Mouse (Mus musculus) kidney, adult 18-20 months (tissue): ENCODE measurements around the gene Lep.

Source experiments
- DNase-seq: peaks from one replicate; pipeline ENCODE4 v3.0.0; 2021

The Lep gene

GRCm38 (mm10) chr6:29049926-29050325 is 10.1 kb upstream of the Lep start:
- no peak for DNase-seq

GRCm38 (mm10) chr6:29052188-29052587 is 7.8 kb upstream of the Lep start:
- DNase-seq = no peak

GRCm38 (mm10) chr6:29053181-29053580 is 6.8 kb upstream of the Lep start:
- no peak for DNase-seq

- no peak for DNase-seq
These were observed 3.6 kb upstream of the Lep start for GRCm38 (mm10) chr6:29056377-29056776.

GRCm38 (mm10) chr6:29066389-29066790 is 6.4 kb downstream of the Lep start:
- DNase-seq = no peak

- no peak for DNase-seq
These were observed 12.2 kb downstream of the Lep start for GRCm38 (mm10) chr6:29072258-29072657.

GRCm38 (mm10) chr6:29073462-29074132 is 13.6 kb downstream of the Lep start:
- no peak for DNase-seq

GRCm38 (mm10) chr6:29074133-29074469 is 14.1 kb downstream of the Lep start:
- no peak for DNase-seq

GRCm38 (mm10) chr6:29079291-29079690 is 19.3 kb downstream of the Lep start:
- no peak for DNase-seq

GRCm38 (mm10) chr6:29081826-29082363 is 21.9 kb downstream of the Lep start:
- no peak for DNase-seq

GRCm38 (mm10) chr6:29082776-29083354 is 22.8 kb downstream of the Lep start:
- no peak for DNase-seq

GRCm38 (mm10) chr6:29084401-29084800 is 24.4 kb downstream of the Lep start:
- DNase-seq = no peak

GRCm38 (mm10) chr6:29087921-29088709 is 28.1 kb downstream of the Lep start:
- peak; percentile 9 for DNase-seq

- DNase-seq = no peak
These were observed 32.2 kb downstream of the Lep start for GRCm38 (mm10) chr6:29092234-29092633.

GRCm38 (mm10) chr6:29092904-29093303 is 32.9 kb downstream of the Lep start:
- peak; percentile 14 for DNase-seq

- no peak for DNase-seq
These were observed 39.6 kb downstream of the Lep start for GRCm38 (mm10) chr6:29099536-29100170.

- DNase-seq = no peak
These were observed 40.4 kb downstream of the Lep start for GRCm38 (mm10) chr6:29100423-29100822.

- DNase-seq = no peak
These were observed 41.3 kb downstream of the Lep start for GRCm38 (mm10) chr6:29101248-29101864.

GRCm38 (mm10) chr6:29108376-29108775 is 48.4 kb downstream of the Lep start:
- no peak for DNase-seq

- no peak for DNase-seq
These were observed 51.5 kb downstream of the Lep start for GRCm38 (mm10) chr6:29111501-29111900.

- no peak for DNase-seq
These were observed 55.7 kb downstream of the Lep start for GRCm38 (mm10) chr6:29115756-29116155.

GRCm38 (mm10) chr6:29117417-29118104 is 57.5 kb downstream of the Lep start:
- DNase-seq = peak; percentile 76
